Comparison of ENCODE assay signal across 10 mouse cellular contexts in the genomic region with DNA sequence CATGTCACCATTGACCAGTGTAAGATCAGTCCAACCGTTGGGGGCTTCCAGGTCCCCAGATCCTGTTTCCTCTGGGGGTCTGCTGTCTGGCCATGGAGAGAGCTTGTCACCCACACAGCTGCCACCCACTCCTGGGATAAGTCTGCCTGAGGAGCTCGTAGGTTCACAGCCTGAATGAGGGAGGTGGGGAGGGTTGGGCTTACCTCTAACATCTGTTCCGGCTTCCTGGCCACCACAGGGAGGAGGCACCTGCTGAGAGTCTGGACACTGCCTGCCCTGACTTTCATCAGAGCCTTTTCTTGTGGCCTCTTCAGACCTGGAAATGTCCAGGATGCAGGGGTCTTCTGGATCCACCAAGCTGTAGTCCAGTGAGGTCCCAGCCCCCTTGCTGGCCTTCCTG. TPM values are rescaled to one million over a fixed set of nuclear protein-coding genes. Genes with fewer than 3 reads are reported as not detected.
DNase-seq lines count a peak whose midpoint lies in the region; ATAC-seq and TF ChIP-seq lines count a peak whose summit lies in the region.
"Had no signal": no experiment of that assay in that cellular context is flagged by ENCODE, and none has a peak within 500 bp of the region (broad histone marks: within the 10 kb centered on the region; RNA-seq: fewer than 3 reads in every experiment).

No protein-coding gene starts in this region.

- H3K9ac ChIP-seq in hindbrain, embryonic 16.5 days (ENCODE audit: low read depth, low read length), result no peak overlapping the region
- no peak overlapping the region for H3K9ac ChIP-seq in hindbrain, embryonic 12.5 days

- TF ChIP-seq POLR2A in cerebellum, adult 2 months (IDR thresholded peaks at IDR 0.05; ENCODE audit: borderline replicate concordance, insufficient read depth, low read length), result no peak

- DNase-seq in embryonic facial prominence, embryonic 10.5 days (ENCODE audit: low spot score), result no peak
- DNase-seq in kidney, postnatal 25 days, result peak; percentile 58 to 78
- DNase-seq in cerebellum, adult 9-10 months, result no peak
- DNase-seq in cerebellum, adult 2 months, result no peak
- DNase-seq: cerebellum, adult 11-12 months; right cerebral cortex, postnatal 14 days had no signal

- no peak for ATAC-seq in hindbrain, embryonic 16.5 days
- no peak for ATAC-seq in hindbrain, embryonic 12.5 days (ENCODE audit: low FRiP score)
- no peak for ATAC-seq in cerebellum, adult (ENCODE audit: insufficient number of reproducible peaks, low FRiP score, low TSS enrichment)

- H3K27ac ChIP-seq in hindbrain, embryonic 16.5 days (ENCODE audit: low read depth, low read length), result peak overlapping the region; percentile 16; the same call in 1 of the 2 replicates
- no peak overlapping the region for H3K27ac ChIP-seq in hindbrain, embryonic 12.5 days
- H3K27ac ChIP-seq in embryonic facial prominence, embryonic 10.5 days (replicated peaks), result peak overlapping the region; percentile 49
- H3K27ac ChIP-seq in cerebellum, adult 2 months (ENCODE audit: insufficient read depth, low read length), result no peak overlapping the region

- no peaks in the 10 kb centered on the region for H3K36me3 ChIP-seq in hindbrain, embryonic 16.5 days (ENCODE audit: control insufficient read depth, insufficient read depth, low read length)
- H3K36me3 ChIP-seq in hindbrain, embryonic 12.5 days, result no peaks in the 10 kb centered on the region
- 0 out of 2 replicates have a peak, but pooled peaks cover 4% of the 10 kb centered on the region for H3K36me3 ChIP-seq in E14TG2a.4 (ENCODE audit: insufficient read depth, low read length)
- no peaks in the 10 kb centered on the region for H3K36me3 ChIP-seq in embryonic facial prominence, embryonic 10.5 days (replicated peaks)

- no peaks in the 10 kb centered on the region for H3K27me3 ChIP-seq in hindbrain, embryonic 16.5 days (replicated peaks; ENCODE audit: control insufficient read depth, insufficient read depth, low read length)
- 0 out of 2 replicates have a peak, but pooled peaks cover 13% of the 10 kb centered on the region for H3K27me3 ChIP-seq in hindbrain, embryonic 12.5 days
- peaks cover 21% of the 10 kb centered on the region for H3K27me3 ChIP-seq in E14TG2a.4 (ENCODE audit: insufficient read depth, low read length)
- H3K27me3 ChIP-seq in embryonic facial prominence, embryonic 10.5 days (replicated peaks; ENCODE audit: low read depth, poor library complexity, severe bottlenecking), result peaks cover 25% of the 10 kb centered on the region
- no peaks in the 10 kb centered on the region for H3K27me3 ChIP-seq in cerebellum, adult 2 months (ENCODE audit: control insufficient read depth, insufficient read depth, low read length)

- no peaks in the 10 kb centered on the region for H3K9me3 ChIP-seq in hindbrain, embryonic 16.5 days (ENCODE audit: control insufficient read depth, low read length)
- no peaks in the 10 kb centered on the region for H3K9me3 ChIP-seq in hindbrain, embryonic 12.5 days (replicated peaks)
- no peaks in the 10 kb centered on the region for H3K9me3 ChIP-seq in E14TG2a.4 (ENCODE audit: low read length)
- no peaks in the 10 kb centered on the region for H3K9me3 ChIP-seq in embryonic facial prominence, embryonic 10.5 days

- peaks cover 7% of the 10 kb centered on the region for H3K4me1 ChIP-seq in hindbrain, embryonic 16.5 days (ENCODE audit: control insufficient read depth, insufficient read depth, low read depth, low read length)
- peaks cover 10% of the 10 kb centered on the region; the same call in 1 of the 2 replicates for H3K4me1 ChIP-seq in hindbrain, embryonic 12.5 days
- peaks cover 78% of the 10 kb centered on the region for H3K4me1 ChIP-seq in E14TG2a.4 (replicated peaks; ENCODE audit: low read depth, low read length)
- peaks cover 35% of the 10 kb centered on the region for H3K4me1 ChIP-seq in embryonic facial prominence, embryonic 10.5 days
- H3K4me1 ChIP-seq in cerebellum, adult 2 months (ENCODE audit: control insufficient read depth, insufficient read depth, low read length), result peaks cover 13% of the 10 kb centered on the region

- no peak overlapping the region for H3K4me2 ChIP-seq in hindbrain, embryonic 16.5 days (ENCODE audit: low read length)
- no peak overlapping the region for H3K4me2 ChIP-seq in hindbrain, embryonic 12.5 days (replicated peaks)

- no peak for TF ChIP-seq CTCF in E14TG2a.4 (conservative IDR thresholded peaks at IDR 0.05; ENCODE audit: low read length)
- no peak for TF ChIP-seq CTCF in cerebellum, adult 2 months (IDR thresholded peaks at IDR 0.05; ENCODE audit: borderline replicate concordance, insufficient read depth, low read depth, low read length)

- 47% methylated on average over 3 of the region's 3 CpGs for WGBS in hindbrain, embryonic 16.5 days
- WGBS in hindbrain, embryonic 12.5 days, result 48% methylated on average over 3 of the region's 3 CpGs
- WGBS in embryonic facial prominence, embryonic 10.5 days, result 48% methylated on average over 3 of the region's 3 CpGs
- WGBS in cerebellum, adult 2 months, result 20% methylated on average over 3 of the region's 3 CpGs

- no peak overlapping the region for H3K4me3 ChIP-seq in hindbrain, embryonic 16.5 days (ENCODE audit: low read length)
- no peak overlapping the region for H3K4me3 ChIP-seq in hindbrain, embryonic 12.5 days
- peak overlapping the region; percentile 75 for H3K4me3 ChIP-seq in E14TG2a.4 (replicated peaks; ENCODE audit: low read length)
- no peak overlapping the region for H3K4me3 ChIP-seq in embryonic facial prominence, embryonic 10.5 days
- no peak overlapping the region for H3K4me3 ChIP-seq in cerebellum, adult 2 months (replicated peaks; ENCODE audit: insufficient read depth, low read depth, low read length)

RNA-seq across cellular contexts. Expression of gene Klhdc7a, which starts 0.8 kb away (rescaled TPM):
- polyA plus RNA-seq in hindbrain, embryonic 16.5 days (2015; fragmentation: Nextera tagmentation; extraction: Ambion mirVana), result 0.68 and 0.76 TPM in 2 replicates
- polyA plus RNA-seq in hindbrain, embryonic 12.5 days (2016; fragmentation: Nextera tagmentation; extraction: Ambion mirVana), result 0.38 and 0.59 TPM in 2 replicates
- 0.34 TPM in 2 replicates for polyA plus RNA-seq in embryonic facial prominence, embryonic 10.5 days (2016; fragmentation: Nextera tagmentation; extraction: Ambion mirVana)
- 4.3 and 4.8 TPM in 2 replicates for polyA plus RNA-seq in cerebellum, adult 2 months (2012; rRNA removed)

Comparison
In these comparisons a context has a peak if more than half of its experiments do, and no peak if none do; other contexts are left out.
1. H3K27ac ChIP-seq: peak in hindbrain, embryonic 16.5 days (single experiment) and embryonic facial prominence, embryonic 10.5 days (single experiment); none in hindbrain, embryonic 12.5 days (single experiment) and cerebellum, adult 2 months (single experiment).
2. DNase-seq: peak in kidney, postnatal 25 days (2 of 2); none in embryonic facial prominence, embryonic 10.5 days (single experiment), cerebellum, adult 9-10 months (single experiment) and cerebellum, adult 2 months (0 of 2).